Mouse (Mus musculus): ENCODE measurements at regions not wholly inside any gene's neighbourhood (a gene's known extent, or its start where the extent isn't known, plus 50 kb on each side); places are given as distances from the start of the nearest gene placed in this dataset.

DNA sequence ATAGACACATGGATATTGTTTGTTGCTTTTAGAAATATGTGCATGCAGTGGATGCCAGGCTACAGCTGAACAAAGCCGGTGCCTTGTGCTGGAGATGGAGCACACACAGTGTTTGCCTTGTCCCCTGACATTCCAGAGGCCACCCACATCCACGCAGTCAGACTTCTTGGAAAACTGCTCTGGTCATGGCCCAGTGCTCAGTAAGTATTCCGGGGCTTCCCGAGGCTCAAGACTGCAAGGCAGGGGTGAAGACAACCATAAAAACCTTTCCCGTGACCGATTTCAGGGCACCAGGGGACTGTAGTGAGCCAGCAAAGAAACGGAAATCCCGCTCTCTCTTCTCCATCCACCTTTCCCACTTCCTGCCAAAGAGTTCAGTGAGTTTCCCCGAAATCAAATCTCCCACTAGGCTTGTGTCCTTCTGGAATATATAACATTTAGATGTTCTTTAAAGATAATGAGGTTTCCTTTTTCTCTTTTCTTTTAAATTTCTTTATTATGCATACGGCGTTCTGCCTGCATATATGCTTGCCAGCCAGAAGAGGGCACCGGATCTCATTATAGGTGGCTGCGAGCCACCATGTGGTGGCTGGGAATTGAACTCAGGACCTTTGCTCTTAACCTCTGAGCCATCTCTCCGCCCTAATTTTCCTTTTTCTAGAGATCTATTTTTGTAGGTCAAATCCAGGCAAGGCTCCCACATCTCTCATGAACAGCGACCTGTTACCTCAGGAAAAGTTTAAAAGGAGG lies 73.3 kb upstream of the Hmcn1 start:
- no peak for TF ChIP-seq CTCF (IDR thresholded peaks at IDR 0.05; ENCODE audit: low read depth, low read length)
- no peak for TF ChIP-seq POLR2A (IDR thresholded peaks at IDR 0.05; ENCODE audit: borderline replicate concordance, low read depth, low read length)

Measured in bone marrow macrophage, adult 2 months (primary cell).